Mouse (Mus musculus): ENCODE measurements around the gene Cry1. TPM values are rescaled to one million over a fixed set of nuclear protein-coding genes. Genes with fewer than 3 reads are reported as not detected.

Gene Cry1
- total RNA-seq, 2 experiments from 2014 or later, result 9.1 to 15.5 TPM

- TF ChIP-seq CTCF (IDR thresholded peaks at IDR 0.05), result no peak
- intact Hi-C loops (cut with DNase I), result loop anchor here (5.0 kb wide), 1 partner anchor 88 kb away; the partner anchor contains the start of genes Fhl4 and Tmem263
- DNase-seq, result no peak
- H3K4me3 ChIP-seq, result no peak overlapping the region
- no peak overlapping the region for H3K27ac ChIP-seq
Observed at GRCm38 (mm10) chr10:85189966-85190365, 5.1 kb upstream of the Cry1 start.

DNA sequence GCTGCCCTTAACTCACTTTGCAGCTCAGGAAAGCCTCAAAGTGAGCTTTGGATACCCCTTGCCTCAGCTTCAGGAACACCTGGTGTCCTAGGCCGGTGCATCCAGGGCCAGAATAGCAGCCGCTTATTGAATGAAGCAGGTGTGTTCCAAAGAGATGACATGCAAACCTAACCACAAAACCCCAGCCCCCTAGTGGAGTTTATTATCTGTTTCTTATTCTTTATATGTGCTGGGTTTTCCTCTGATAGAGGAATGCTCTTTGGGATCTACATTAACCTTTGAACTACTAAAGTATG, 1.6 kb upstream of the Cry1 start:
- no peak for TF ChIP-seq CTCF (IDR thresholded peaks at IDR 0.05)
- no peak for DNase-seq
- Histone ChIP-seq H3K27ac (no peak overlapping the region), H3K4me3 (no peak overlapping the region)
- intact Hi-C loops (cut with DNase I), result loop anchor here (5.0 kb wide), 1 partner anchor 84 kb away; the partner anchor contains the start of genes Fhl4 and Tmem263

DNA sequence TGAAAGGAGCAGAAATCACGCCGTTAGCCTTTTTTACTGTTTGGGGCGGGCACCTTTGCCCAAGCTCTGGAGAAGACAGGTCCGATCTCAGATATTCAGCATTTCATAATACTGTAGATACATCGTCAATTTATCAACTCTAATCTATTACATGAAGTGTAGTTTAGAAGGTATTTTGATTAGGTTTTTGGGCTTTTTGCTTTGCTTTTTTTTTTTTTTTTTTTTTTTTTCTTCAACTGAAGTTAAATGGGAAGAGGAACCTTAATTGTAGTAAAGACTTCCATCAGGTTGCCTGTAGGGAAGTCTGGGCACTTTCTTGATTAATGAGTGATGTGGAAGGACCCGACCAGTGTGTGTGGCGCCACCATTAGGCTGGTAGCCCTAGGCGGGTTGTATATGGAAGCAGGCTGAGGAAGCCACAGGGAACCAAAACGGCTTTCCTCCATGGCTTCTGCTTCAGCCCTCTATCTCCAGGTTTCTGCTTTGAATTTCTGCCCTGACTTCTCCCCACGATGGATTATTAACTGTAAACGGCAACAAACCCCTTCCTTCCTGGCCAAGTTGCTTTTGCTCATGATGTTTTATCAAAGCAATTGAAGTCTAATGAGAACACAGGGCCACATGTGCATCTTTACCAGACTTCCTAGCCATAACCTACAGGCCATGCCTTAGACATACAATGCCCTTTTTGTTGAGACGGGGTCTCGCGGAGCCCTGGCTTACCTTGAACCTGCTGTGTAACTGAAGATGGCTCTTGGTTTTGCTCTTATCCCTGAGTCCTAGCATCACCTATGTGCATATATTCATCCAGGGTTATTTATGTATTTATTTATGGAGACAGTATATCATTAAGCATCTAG, 1.0 kb upstream of the Cry1 start:
- peak; percentile 29 for DNase-seq

DNA sequence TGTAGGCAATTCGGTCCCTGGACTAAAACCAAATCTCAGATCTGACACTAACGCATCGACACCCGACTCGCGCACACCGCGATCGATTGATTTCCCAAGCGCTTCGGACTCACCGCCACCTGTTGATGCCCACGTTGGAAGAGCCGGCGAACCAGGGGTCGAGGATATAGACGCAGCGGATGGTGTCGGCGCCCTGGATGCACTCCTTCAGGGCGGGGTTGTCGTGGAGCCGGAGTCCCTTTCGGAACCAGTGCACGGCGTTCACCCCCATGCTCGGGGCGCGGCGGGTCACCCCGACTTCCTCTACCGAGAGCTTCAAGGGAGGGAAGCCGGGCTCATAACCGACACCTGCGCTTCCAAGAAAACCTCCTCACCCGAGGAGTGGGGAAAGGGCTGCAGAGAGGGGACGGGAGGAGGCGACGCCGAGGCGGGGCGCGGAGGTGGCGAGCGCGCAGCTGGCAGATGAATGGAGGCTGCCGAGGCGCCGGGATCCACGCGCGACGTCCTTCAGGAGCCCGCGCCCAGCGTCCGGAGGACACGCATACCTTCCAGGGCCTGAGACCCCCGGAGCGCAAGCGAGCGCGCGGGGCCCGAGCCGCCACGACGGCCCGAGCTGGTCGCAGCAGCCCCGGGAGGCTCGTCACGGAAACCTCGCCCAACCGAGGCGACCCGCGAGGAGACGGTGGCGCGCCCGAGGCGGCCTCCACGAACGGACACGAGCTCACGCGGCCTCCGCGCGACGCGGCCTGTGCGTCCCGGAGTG, 482 bp downstream of the Cry1 start:
- intact Hi-C loops (cut with DNase I), result loop anchor here (2.0 kb wide), 1 partner anchor 24 kb away; no protein-coding TSS in a partner anchor
- H3K4me3 ChIP-seq, result peak overlapping the region; percentile 95
- H3K27ac ChIP-seq, result peak overlapping the region; percentile 100
- DNase-seq, result peak; percentile 58
- no peak for TF ChIP-seq CTCF (IDR thresholded peaks at IDR 0.05)

More for the DNA sequence above, 1.0 kb upstream of the Cry1 start:
- peak overlapping the region; percentile 95 for H3K4me3 ChIP-seq
- peak; percentile 36 for TF ChIP-seq CTCF (IDR thresholded peaks at IDR 0.05)
- H3K27ac ChIP-seq, result peak overlapping the region; percentile 100
- intact Hi-C loops (cut with DNase I), result loop anchor here (2.0 to 5.0 kb wide), 2 partner anchors 25 to 84 kb away; partner anchors contain the start of genes Fhl4 and Tmem263

- intact Hi-C loops (cut with DNase I), result loop anchor here (2.0 kb wide), 1 partner anchor 23 kb away; no protein-coding TSS in a partner anchor
- Histone ChIP-seq H3K4me3 (peak overlapping the region; percentile 95), H3K27ac (peak overlapping the region; percentile 100)
- no peak for DNase-seq
- TF ChIP-seq CTCF (IDR thresholded peaks at IDR 0.05), result peak; percentile 77
Observed at GRCm38 (mm10) chr10:85183619-85184018, 1.2 kb downstream of the Cry1 start.

DNA sequence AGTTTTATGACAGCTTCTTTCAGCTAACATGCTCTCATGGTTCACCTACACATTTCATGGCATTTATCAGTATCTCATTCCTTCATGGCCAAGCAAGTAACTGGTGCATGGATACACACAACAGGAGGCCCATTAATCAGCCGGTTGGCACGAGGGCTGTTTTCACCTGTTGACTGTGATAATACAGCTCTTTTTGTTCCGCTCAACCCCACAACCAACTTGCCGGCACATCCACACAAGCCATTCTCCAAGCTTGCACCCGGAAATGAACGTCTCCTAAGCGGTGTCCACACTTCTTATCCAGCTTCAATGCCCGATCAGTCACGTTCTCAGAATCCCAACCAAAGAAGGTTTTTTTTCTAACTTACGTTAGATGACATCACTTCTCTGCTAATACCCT, 2.1 kb downstream of the Cry1 start:
- DNase-seq, result no peak
- intact Hi-C loops (cut with DNase I), result no loop called here
- peak overlapping the region; percentile 100; the same call in 1 of the 2 replicates for H3K27ac ChIP-seq
- peak overlapping the region; percentile 95 for H3K4me3 ChIP-seq
- TF ChIP-seq CTCF (IDR thresholded peaks at IDR 0.05), result no peak

DNA sequence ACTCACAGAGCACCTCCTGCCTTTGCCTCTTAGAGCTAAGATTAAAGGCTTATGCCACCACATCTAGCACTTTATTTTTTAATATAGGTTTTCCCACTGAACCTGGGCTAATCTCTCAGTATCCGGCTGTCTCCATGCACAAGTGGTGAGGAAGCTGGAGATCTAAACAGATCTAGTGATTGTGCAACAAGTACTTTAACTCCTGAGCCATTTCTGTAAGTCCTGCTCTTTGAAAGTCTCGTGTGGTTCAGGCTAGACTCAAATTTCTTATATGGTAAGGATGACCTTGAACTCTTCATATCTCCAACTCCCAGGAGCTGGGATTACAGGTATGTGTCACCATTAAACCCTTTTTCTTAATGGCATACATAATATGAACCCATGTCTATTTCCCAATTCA, 8.2 kb downstream of the Cry1 start:
- intact Hi-C loops (cut with DNase I), result no loop called here
- no peak for TF ChIP-seq CTCF (IDR thresholded peaks at IDR 0.05)
- Histone ChIP-seq H3K27ac (no peak overlapping the region), H3K4me3 (no peak overlapping the region)
- no peak for DNase-seq

DNA sequence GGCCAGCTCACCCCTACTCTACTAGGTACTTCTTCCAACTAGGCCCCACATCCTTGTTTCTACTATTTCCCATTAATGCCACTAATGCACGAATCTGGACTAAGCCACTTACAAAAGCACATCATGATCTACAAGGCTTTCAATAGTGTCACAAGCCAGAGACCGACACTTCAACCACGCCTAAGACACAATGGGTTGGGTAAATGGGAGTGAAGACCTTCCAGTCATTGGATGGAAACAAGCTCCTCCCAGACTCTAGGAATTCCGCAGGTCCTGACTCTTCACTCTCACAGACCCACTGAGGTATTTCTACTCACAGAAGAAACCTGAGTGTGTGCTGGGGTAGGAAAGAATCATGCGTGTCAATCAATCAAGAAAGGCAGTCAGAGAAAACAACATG, 19.6 kb downstream of the Cry1 start:
- Histone ChIP-seq H3K27ac (peak overlapping the region; percentile 48), H3K4me3 (no peak overlapping the region)
- no peak for TF ChIP-seq CTCF (IDR thresholded peaks at IDR 0.05)
- intact Hi-C loops (cut with DNase I), result no loop called here
- DNase-seq, result no peak

GRCm38 (mm10) chr10:85164791-85165190, 20.1 kb downstream of the Cry1 start:
- TF ChIP-seq CTCF (IDR thresholded peaks at IDR 0.05), result no peak
- intact Hi-C loops (cut with DNase I), result no loop called here
- H3K4me3 ChIP-seq, result no peak overlapping the region
- no peak for DNase-seq
- H3K27ac ChIP-seq, result peak overlapping the region; percentile 48; the same call in 1 of the 2 replicates

GRCm38 (mm10) chr10:85161745-85162351, 23.0 kb downstream of the Cry1 start:
- no peak for DNase-seq
- Histone ChIP-seq H3K4me3 (peak overlapping the region; percentile 34; the same call in 1 of the 2 replicates), H3K27ac (peak overlapping the region; percentile 85)
- intact Hi-C loops (cut with DNase I), result loop anchor here (2.0 kb wide), 1 partner anchor 23 kb away; the partner anchor contains the start of gene Cry1
- no peak for TF ChIP-seq CTCF (IDR thresholded peaks at IDR 0.05)

GRCm38 (mm10) chr10:85159989-85160619, 24.8 kb downstream of the Cry1 start:
- DNase-seq, result no peak
- no peak overlapping the region for H3K4me3 ChIP-seq
- intact Hi-C loops (cut with DNase I), result loop anchor here (2.0 kb wide), 1 partner anchor 25 kb away; the partner anchor contains the start of gene Cry1
- TF ChIP-seq CTCF (IDR thresholded peaks at IDR 0.05), result no peak
- peak overlapping the region; percentile 85 for H3K27ac ChIP-seq

GRCm38 (mm10) chr10:85157451-85157850, 27.4 kb downstream of the Cry1 start:
- no peak overlapping the region for H3K4me3 ChIP-seq
- H3K27ac ChIP-seq, result no peak overlapping the region
- no peak for DNase-seq
- intact Hi-C loops (cut with DNase I), result no loop called here
- no peak for TF ChIP-seq CTCF (IDR thresholded peaks at IDR 0.05)

All from gastrocnemius, adult 2 months (tissue).